Mouse (Mus musculus) heart, postnatal 0 days (tissue): ENCODE data around the gene Rab24.

ENCODE experiments used
- CTCF ChIP-seq: IDR thresholded peaks from 2 replicates; pipeline ENCODE4 v1.5.1; 2016; ENCODE audit warnings: antibody characterized with exemption, control low read depth, low read depth
- EP300 ChIP-seq: IDR thresholded peaks from 2 replicates; pipeline ENCODE4 v1.6.1; 2016; ENCODE audit warnings: antibody characterized with exemption, low read depth

- TF ChIP-seq CTCF: no peak
- TF ChIP-seq EP300: no peak
Measured at GRCm38 (mm10) chr13:55319931-55320533, 1.7 kb downstream of the Rab24 start, which contains the start of gene Prelid1.
